Mouse (Mus musculus): Measurements from ENCODE around the gene Lrmda.

Lrmda gene

DNA sequence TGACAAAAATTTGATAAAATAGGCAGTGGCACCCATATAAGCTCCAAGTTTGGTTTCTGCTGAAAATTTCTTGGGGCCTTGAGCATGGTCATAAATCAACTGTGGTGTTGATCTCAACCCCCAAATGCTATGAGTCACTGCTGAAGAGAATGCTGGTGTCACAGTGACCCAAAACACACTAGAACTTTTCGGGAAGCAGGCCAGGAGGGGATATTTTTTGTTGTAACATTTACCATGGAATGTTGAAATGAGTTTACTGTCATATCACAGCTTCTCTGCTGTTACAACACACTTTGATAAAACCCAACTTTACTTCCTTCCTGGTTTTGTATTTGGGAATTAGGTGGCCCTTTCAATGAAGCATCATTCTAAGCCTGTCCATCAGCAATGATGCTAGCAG lies 1065.3 kb downstream of the Lrmda start:
- peak; percentile 26 for DNase-seq (ENCODE audit: low spot score)

DNA sequence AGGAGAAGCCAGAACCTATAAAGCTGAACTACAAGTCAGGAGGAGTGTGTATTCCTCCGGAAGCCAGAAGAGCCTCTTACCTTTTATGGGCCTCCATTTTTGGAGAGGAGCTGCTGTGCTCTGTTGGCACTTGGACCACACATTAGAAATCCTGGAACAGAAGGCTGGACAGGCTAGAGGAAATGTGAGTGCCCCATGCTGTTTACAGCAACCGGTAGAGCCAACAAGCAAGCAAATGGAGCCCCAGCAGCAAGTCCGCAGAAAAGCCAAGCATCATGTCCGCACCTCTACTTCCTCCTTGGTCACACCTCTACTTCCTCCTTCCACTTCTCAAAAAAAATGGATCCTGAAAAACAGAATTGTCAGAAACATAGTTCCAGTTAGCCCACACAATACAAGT lies 1073.8 kb downstream of the Lrmda start:
- no peak for DNase-seq (ENCODE audit: low spot score)

DNA sequence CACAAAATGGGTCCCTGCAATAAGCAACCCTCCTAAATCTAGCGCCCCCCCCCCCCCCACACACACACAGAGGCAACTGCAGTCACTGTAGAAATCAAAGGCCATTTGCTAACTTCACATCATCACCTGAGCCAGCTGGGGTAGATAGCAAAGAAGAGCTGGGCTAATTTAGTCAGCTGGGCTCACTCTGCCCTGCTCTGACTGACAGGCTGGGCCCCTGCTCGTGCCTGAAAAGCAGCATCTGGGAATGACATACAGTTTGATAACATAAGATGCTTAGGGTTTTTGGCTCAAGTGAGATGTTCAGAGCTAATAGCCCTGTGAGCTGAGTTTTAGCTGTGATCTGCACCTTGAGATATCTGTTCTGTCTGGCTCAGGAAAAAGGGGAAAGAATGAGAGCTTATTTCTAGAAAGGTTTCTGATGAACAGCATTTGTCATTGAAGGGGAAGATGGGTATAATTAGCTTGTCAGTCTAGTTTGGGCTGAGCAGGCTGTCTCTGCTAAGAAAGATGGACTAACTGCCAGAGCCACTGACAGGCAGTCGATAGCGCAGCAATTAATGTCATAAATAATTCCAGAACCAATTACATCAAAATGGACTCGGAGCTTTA lies 1075.1 kb downstream of the Lrmda start:
- DNase-seq (ENCODE audit: low spot score) = no peak

DNA sequence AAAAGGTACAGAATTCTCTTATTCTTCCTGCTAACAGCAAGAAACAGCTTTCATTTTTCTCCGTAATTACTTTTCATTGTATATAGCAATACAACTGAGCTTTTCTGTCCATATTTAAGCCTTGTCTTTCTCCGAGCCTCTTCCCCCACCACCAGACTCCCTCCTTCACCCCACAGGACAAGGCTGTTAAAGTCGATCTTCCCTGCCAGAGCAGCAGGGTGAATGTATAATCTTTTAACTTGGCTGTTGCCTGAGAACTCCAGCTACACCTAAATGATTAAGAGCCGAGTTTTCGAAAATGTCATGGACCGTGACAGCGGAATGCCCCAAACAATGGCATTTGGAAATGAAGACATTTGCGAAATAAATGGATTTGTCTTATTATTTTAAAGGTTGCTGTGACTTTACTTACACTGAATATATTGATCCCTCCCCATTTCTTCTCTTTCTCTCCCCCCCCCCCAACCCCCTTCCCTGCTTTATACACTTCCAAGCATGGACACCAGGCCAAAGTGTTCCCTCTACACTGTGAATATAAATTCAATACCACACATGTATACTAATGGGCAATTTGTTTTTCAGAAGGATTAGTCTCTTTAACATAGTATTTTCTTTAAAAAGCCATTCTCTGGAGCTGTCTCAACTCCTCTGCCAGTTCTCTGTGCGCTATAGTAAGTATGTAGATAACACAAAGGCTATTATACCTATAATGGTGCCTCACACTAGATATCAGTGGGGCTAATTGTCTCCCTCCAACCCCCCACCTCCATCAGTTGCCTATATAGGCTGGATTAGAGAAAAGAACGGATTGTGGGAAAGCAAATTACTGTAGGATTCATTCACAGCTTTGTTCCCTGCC lies 1075.9 kb downstream of the Lrmda start:
- DNase-seq (ENCODE audit: low spot score) = no peak

DNA sequence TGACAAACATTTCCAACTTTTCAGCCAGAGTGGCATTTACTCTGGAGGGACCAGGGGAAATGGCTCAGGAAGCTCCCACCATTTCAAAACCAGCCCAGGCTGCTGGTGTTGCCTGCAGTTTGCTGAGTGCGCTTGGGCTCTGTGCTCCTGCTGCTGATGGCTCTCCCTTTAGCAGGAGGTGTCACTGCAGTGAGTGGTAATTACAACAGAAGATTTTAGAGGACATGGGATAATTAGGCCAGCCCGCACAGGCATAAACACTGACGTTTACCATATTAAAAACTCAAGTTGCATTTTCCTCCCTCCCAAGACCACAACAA lies 1076.5 kb downstream of the Lrmda start:
- no peak for DNase-seq (ENCODE audit: low spot score)

DNA sequence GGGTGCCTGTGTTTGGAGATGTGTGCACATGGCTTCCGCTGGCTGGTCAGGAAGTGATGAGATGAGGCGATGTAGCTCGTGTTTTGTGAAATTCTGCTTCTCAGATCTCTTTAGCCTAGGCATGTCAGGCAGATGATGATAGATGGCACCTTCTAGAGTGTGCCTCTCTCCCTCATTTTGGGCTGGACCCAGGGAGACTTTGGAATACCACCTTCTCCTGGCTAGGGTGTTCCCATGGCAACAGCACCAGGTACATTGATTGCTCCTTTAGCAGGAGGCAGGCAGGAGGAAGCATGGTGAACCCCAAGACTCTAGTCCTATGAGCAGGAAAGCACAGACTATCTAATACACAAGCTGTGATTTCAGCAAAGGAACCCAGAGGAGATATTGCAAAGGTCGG lies 1076.9 kb downstream of the Lrmda start:
- DNase-seq (ENCODE audit: low spot score) = no peak
